Mouse (Mus musculus) gonadal fat pad, adult 2 months (tissue): Measurements from ENCODE around the gene Ppp1r9a. TPM values are rescaled to one million over a fixed set of nuclear protein-coding genes. Genes with fewer than 3 reads are reported as not detected.

Source experiments
- DNase-seq: peaks from one replicate; pipeline ENCODE4 v3.0.0-alpha.2; 2012; ENCODE audit warnings: low read depth
- polyA plus RNA-seq: library from polyadenylated mRNA; depleted of rRNA; stranded (reverse); fragments of >200 nt; gene quantifications from 2 replicates; pipeline ENCODE4 v1.2.3, GENCODE M21; 2012

The Ppp1r9a gene
- polyA plus RNA-seq, 1 experiment: 4.3 TPM

- no peak for DNase-seq
Measured at GRCm38 (mm10) chr6:5006283-5006946, 103.7 kb downstream of the Ppp1r9a start.

GRCm38 (mm10) chr6:5008166-5008565 is 105.4 kb downstream of the Ppp1r9a start:
- DNase-seq: no peak

- no peak for DNase-seq
Measured at GRCm38 (mm10) chr6:5008603-5009002, 105.9 kb downstream of the Ppp1r9a start.

- DNase-seq: no peak
Measured at GRCm38 (mm10) chr6:5010553-5011416, 108.1 kb downstream of the Ppp1r9a start.

- no peak for DNase-seq
Measured at GRCm38 (mm10) chr6:5012794-5013193, 110.1 kb downstream of the Ppp1r9a start.

GRCm38 (mm10) chr6:5014567-5014966 is 111.8 kb downstream of the Ppp1r9a start:
- no peak for DNase-seq

GRCm38 (mm10) chr6:5015173-5015572 is 112.5 kb downstream of the Ppp1r9a start:
- no peak for DNase-seq

- no peak for DNase-seq
Measured at GRCm38 (mm10) chr6:5017945-5018511, 115.3 kb downstream of the Ppp1r9a start.

GRCm38 (mm10) chr6:5019208-5019607 is 116.5 kb downstream of the Ppp1r9a start:
- DNase-seq: no peak

GRCm38 (mm10) chr6:5019969-5020368 is 117.3 kb downstream of the Ppp1r9a start:
- no peak for DNase-seq

- DNase-seq: no peak
Measured at GRCm38 (mm10) chr6:5020510-5020909, 117.8 kb downstream of the Ppp1r9a start.

GRCm38 (mm10) chr6:5022677-5023076 is 120.0 kb downstream of the Ppp1r9a start:
- DNase-seq: no peak

GRCm38 (mm10) chr6:5024893-5025292 is 122.2 kb downstream of the Ppp1r9a start:
- DNase-seq: no peak

GRCm38 (mm10) chr6:5026772-5027171 is 124.1 kb downstream of the Ppp1r9a start:
- DNase-seq: no peak

GRCm38 (mm10) chr6:5027213-5027612 is 124.5 kb downstream of the Ppp1r9a start:
- no peak for DNase-seq

GRCm38 (mm10) chr6:5027801-5028200 is 125.1 kb downstream of the Ppp1r9a start:
- DNase-seq: no peak

GRCm38 (mm10) chr6:5029205-5029927 is 126.6 kb downstream of the Ppp1r9a start:
- no peak for DNase-seq

GRCm38 (mm10) chr6:5029956-5030355 is 127.2 kb downstream of the Ppp1r9a start:
- no peak for DNase-seq

GRCm38 (mm10) chr6:5032986-5033633 is 130.4 kb downstream of the Ppp1r9a start:
- DNase-seq: no peak

- DNase-seq: no peak
Measured at GRCm38 (mm10) chr6:5037225-5037624, 134.5 kb downstream of the Ppp1r9a start.

- no peak for DNase-seq
Measured at GRCm38 (mm10) chr6:5038140-5038749, 135.5 kb downstream of the Ppp1r9a start.
